Mouse (Mus musculus): ENCODE measurements around the gene Olfr180.

Olfr180 gene

GRCm38 (mm10) chr16:58929292-58929691 is at the start of gene Olfr180:
Gene Olfr180, minus strand, starts transcription at chr16:58929392.
- no peak for DNase-seq (ENCODE audit: low spot score in 2 of 2)

DNA sequence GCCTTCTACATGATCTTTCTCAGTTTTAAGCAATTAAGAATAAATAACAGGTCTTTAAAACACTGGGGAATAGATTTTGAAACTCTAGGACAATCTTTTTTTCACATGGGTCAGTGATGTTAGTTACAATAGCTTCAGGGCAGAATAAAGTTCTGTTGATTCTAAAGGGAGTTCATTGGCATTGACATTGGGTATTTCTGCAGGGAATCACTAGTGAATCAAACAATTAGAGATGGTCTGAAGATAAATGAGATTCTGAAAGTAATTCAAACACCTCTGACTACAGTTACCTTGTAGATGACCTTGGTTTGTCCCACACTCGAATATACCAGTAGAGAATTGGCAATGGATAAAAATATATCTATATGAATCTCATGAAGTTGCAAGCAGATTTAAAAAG is 537 bp downstream of the Olfr180 start, which contains the start of gene Olfr181:
Gene Olfr181, minus strand, starts transcription at position 101 of the 400 bp plus-strand sequence.
- no peak for DNase-seq (ENCODE audit: low spot score in 2 of 2)

DNA sequence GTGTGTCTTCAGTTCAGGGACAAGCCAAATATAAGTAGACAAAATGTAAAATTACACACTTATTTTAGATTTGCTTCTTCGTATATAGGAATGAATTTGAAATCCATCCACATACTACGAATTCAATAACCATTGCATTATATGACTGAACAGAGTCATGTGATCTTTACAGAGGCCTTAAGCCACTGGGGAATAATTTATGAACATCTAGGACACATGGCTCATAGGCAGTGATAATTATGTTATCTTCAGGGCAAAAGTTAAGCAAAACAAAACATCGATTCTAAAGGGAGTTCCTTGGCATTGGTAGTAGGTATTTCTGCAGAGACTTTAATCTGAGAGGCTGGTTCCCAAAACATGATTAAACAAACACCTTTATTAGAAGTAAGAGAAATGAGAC is 37.2 kb downstream of the Olfr180 start, which contains the start of gene Olfr178:
Gene Olfr178, minus strand, starts transcription at position 101 of the 400 bp plus-strand sequence.
- no peak for DNase-seq (ENCODE audit: low spot score in 2 of 2)

- DNase-seq (ENCODE audit: low spot score in 2 of 2): no peak
Observed at GRCm38 (mm10) chr16:58884416-58884815, 44.8 kb downstream of the Olfr180 start.

- no peak for DNase-seq (ENCODE audit: low spot score in 2 of 2)
Observed at GRCm38 (mm10) chr16:58874668-58875067, 54.5 kb downstream of the Olfr180 start, which contains the start of gene Olfr177. Gene Olfr177, minus strand, starts transcription at chr16:58874768.

Measured in spleen, postnatal 4 days (tissue).